Mouse (Mus musculus): ENCODE measurements around the gene Cox5a.

- TF ChIP-seq CTCF (IDR thresholded peaks at IDR 0.05; ENCODE audit: borderline replicate concordance, insufficient read depth, low read length), result no peak
- no peak for TF ChIP-seq POLR2A (IDR thresholded peaks at IDR 0.05; ENCODE audit: low read depth, low read length)
Observed at GRCm38 (mm10) chr9:57547287-57547686, 26.2 kb downstream of the Cox5a start.
